Mouse (Mus musculus) small intestine, adult 2 months (tissue): ENCODE results near the gene Cxcr3. TPM values are rescaled to one million over a fixed set of nuclear protein-coding genes. Genes with fewer than 3 reads are reported as not detected.

ENCODE experiments used
- H3K27ac ChIP-seq: fragments of 200-500 bp; 2 replicates; pipeline ENCODE4 v1.5.1; 2012; ENCODE audit warnings: low read depth, low read length, control low read depth, inconsistent platforms; ENCODE audit not compliant: insufficient read depth
- H3K27me3 ChIP-seq: fragments of 200-500 bp; 2 replicates; pipeline ENCODE4 v1.6.1; 2012; ENCODE audit warnings: mild to moderate bottlenecking, moderate library complexity, low read length, inconsistent platforms; ENCODE audit not compliant: control insufficient read depth, insufficient read depth
- H3K36me3 ChIP-seq: fragments of 200-500 bp; 2 replicates; pipeline ENCODE4 v1.6.1; 2012; ENCODE audit warnings: mild to moderate bottlenecking, low read length, control low read depth, inconsistent platforms; ENCODE audit not compliant: control insufficient read depth, insufficient read depth
- H3K4me1 ChIP-seq: fragments of 200-500 bp; 2 replicates; pipeline ENCODE4 v1.6.1; 2012; ENCODE audit warnings: low read length, inconsistent platforms, mixed read lengths; ENCODE audit not compliant: control insufficient read depth, insufficient read depth, insufficient read length
- H3K4me3 ChIP-seq: fragments of 200-500 bp; 2 replicates; pipeline ENCODE4 v1.5.1; 2012; ENCODE audit warnings: low read depth, mild to moderate bottlenecking, control low read depth, inconsistent platforms, low read length, moderate library complexity
- CTCF ChIP-seq: fragments of 200-500 bp; IDR thresholded peaks from 2 replicates; pipeline ENCODE4 v1.5.1; 2012; ENCODE audit warnings: low read depth, mild to moderate bottlenecking, control low read depth, inconsistent platforms, low read length, moderate library complexity, mixed read lengths; ENCODE audit not compliant: insufficient replicate concordance, insufficient read length; ENCODE audit errors: extremely low read depth
- POLR2A ChIP-seq: fragments of 200-500 bp; IDR thresholded peaks from 2 replicates; pipeline ENCODE4 v1.6.1; 2012; ENCODE audit warnings: low read depth, mild to moderate bottlenecking, control low read depth, inconsistent platforms, low read length, moderate library complexity
- WGBS: fragments of 180-500 bp; shearing (Covaris S2); methylation state at CpG from one replicate; pipeline ENCODE4 v1.1.7; 2018; 5-methylcytosine and 5-hydroxymethylcytosine counted together
- polyA plus RNA-seq: library from polyadenylated mRNA; depleted of rRNA; stranded (reverse); fragments of >200 nt; gene quantifications from 2 replicates; pipeline ENCODE4 v1.2.3, GENCODE M21; 2012; rRNA removed

The Cxcr3 gene
- polyA plus RNA-seq, 1 experiment, result 7.4 TPM

DNA sequence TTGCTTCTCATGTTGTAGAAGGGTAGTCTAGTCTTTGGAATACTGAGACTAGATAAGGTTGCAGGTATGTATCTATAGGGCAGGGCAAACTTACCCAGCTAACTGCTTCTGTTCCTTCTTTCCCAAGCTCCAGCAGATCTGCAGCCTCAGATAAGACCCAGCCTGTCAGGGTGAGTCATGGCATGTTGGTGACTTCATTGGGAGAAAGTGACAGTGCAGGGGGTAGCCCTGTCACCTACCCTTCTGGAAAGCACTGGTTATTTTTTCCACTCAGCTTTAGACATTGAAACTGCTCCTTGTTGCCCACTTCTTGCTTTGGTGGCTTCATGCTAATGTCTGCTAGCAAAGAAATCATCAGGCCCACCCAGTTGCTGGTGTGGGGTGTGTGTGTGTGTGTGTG, 4.1 kb downstream of the Cxcr3 start:
- no peak overlapping the region for H3K27ac ChIP-seq
- TF ChIP-seq POLR2A (no peak), CTCF (no peak)
- H3K4me1 ChIP-seq, result peaks cover 6% of the 10 kb centered on the region; the same call in 1 of the 2 replicates
- no peaks in the 10 kb centered on the region for H3K27me3 ChIP-seq
- no peaks in the 10 kb centered on the region for H3K36me3 ChIP-seq
- no peak overlapping the region for H3K4me3 ChIP-seq

DNA sequence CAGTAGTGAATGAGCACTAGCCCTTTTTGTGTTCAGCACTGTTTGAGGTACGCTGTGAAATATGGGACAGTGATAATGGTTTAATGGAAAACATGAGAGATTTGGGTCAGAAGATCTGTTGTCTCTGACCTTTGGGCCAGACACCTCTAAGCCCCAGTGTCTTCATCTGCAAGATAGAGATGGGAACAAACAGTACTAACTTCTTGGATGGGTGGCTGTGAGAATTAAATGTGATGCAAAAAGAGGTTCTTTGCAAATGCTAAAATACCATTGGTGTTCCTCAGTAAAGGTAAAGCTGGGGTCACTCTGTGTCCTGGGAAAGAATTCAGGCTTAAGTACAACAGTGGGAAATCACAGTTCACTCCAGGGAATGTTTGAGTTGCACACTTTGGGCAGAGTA, 13.7 kb downstream of the Cxcr3 start:
- no peak for TF ChIP-seq POLR2A
- TF ChIP-seq CTCF, result no peak
- WGBS, result 59% methylated on average over 1 of the region's 1 CpGs
- H3K27ac ChIP-seq, result no peak overlapping the region

DNA sequence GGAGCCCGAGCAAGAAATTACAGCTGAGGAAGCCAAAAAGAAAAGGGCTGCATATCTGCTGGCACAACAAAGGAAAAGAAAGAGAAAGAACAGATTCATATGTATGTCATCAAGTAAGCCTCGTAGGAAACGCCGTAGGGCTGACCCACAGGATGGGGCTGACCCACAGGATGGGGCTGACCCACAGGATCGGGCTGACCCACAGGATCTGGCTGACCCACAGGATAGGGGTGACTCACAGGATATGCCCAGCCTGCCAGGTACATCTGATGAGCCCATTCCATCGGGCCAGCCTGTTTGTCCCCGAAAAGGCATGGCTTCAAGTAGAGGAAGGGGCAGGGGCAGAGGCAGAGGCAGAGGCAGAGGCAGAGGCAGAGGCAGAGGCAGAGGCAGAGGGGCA, 29.0 kb downstream of the Cxcr3 start:
- 81% methylated on average over 7 of the region's 7 CpGs for WGBS
- no peaks in the 10 kb centered on the region for H3K36me3 ChIP-seq
- TF ChIP-seq POLR2A (no peak), CTCF (no peak)
- H3K27ac ChIP-seq, result no peak overlapping the region
- no peak overlapping the region for H3K4me3 ChIP-seq
- no peaks in the 10 kb centered on the region for H3K4me1 ChIP-seq
- no peaks in the 10 kb centered on the region for H3K27me3 ChIP-seq

More for the DNA sequence above, 13.7 kb downstream of the Cxcr3 start:
- Histone ChIP-seq H3K36me3 (no peaks in the 10 kb centered on the region), H3K4me3 (no peak overlapping the region), H3K4me1 (no peaks in the 10 kb centered on the region), H3K27me3 (no peaks in the 10 kb centered on the region)

DNA sequence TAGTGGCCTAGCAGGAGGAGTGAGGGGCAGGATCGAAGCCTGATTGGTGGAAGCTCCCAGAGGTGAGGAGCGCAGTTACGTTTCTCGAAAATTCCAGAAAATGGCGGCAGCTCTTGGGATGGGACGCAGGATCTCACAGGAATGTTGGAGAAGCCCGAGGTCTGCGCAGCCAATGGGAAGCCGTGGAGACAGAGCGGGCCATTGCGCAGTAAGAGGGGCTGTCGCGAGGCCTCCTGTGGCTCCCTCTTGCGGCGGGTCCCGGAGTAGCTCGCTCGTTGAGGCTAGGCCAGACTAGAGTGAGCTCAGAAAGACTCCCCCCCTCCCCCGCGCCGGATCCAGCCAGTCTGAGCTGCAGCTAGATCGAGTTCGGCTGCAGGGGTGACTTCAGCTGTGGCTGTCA, 35.8 kb downstream of the Cxcr3 start:
- H3K36me3 ChIP-seq, result no peaks in the 10 kb centered on the region
- no peaks in the 10 kb centered on the region for H3K4me1 ChIP-seq
- 71% methylated on average over 23 of the region's 23 CpGs for WGBS
- no peaks in the 10 kb centered on the region for H3K27me3 ChIP-seq
- H3K4me3 ChIP-seq, result no peak overlapping the region
- no peak overlapping the region for H3K27ac ChIP-seq
- no peak for TF ChIP-seq CTCF
- no peak for TF ChIP-seq POLR2A

DNA sequence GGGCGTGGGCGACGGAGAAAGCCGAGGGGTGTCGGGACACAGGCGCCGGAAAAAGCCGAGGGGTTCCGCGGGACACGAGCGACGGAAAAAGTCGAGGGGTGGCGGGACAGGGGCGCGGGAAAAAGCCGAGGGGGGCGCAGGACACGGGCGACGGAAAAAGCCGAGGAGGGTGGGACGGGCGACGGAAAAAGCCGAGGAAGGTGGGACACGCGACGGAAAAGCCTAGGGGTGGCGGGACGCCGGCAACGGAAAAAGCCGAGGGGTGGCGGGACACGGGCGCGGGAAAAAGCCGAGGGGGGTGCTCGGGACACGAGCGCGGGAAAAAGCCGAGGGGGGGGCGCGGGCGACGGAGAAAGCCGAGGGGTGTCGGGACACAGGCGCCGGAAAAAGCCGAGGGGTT, 36.5 kb downstream of the Cxcr3 start:
- H3K36me3 ChIP-seq, result no peaks in the 10 kb centered on the region
- no peak overlapping the region for H3K27ac ChIP-seq
- no peaks in the 10 kb centered on the region for H3K4me1 ChIP-seq
- 68% methylated on average over 52 of the region's 54 CpGs for WGBS
- H3K4me3 ChIP-seq, result no peak overlapping the region
- TF ChIP-seq CTCF (no peak), POLR2A (no peak)
- no peaks in the 10 kb centered on the region for H3K27me3 ChIP-seq

DNA sequence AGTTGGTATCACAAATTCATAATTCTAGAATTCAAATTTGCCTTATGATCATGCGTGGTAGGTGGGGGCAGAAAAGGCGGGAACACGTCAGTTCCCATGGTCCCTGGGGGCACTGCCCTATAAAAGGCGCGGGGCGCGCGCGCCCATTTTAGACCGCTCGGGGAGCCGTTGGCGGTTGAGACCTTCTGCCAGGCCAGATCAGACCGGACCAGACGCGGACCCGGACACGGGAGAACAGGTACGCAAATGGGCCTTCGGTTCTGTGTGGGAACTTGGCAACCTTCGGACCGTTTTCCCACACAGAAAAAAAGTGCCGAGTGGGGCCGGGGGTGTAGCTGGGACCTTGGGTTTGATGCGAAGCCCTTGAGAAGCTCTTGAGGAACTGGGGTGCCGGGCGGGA, 38.4 kb downstream of the Cxcr3 start:
- no peaks in the 10 kb centered on the region for H3K36me3 ChIP-seq
- TF ChIP-seq CTCF (no peak), POLR2A (no peak)
- no peak overlapping the region for H3K27ac ChIP-seq
- H3K4me1 ChIP-seq, result no peaks in the 10 kb centered on the region
- 93% methylated on average over 27 of the region's 27 CpGs for WGBS
- H3K27me3 ChIP-seq, result no peaks in the 10 kb centered on the region
- no peak overlapping the region for H3K4me3 ChIP-seq

Other genes with a start within 250 kb of the Cxcr3 start
- 0.53 and 2.0 TPM in 2 replicates for gene Taf1, start 201.5 kb downstream of the Cxcr3 start, polyA plus RNA-seq
- gene Ogt, start 94.2 kb downstream of the Cxcr3 start, polyA plus RNA-seq, result 11.1 and 19.8 TPM in 2 replicates
- not detected in 2 replicates for gene Gm4779, start 60.2 kb upstream of the Cxcr3 start, polyA plus RNA-seq
- gene 8030474K03Rik, start 60.4 kb upstream of the Cxcr3 start, polyA plus RNA-seq, result 0.13 TPM in 1 of 2 replicates, not detected in the other
- gene Nhsl2, start 115.1 kb upstream of the Cxcr3 start, polyA plus RNA-seq, result 1.5 and 1.8 TPM in 2 replicates